Mouse (Mus musculus): ENCODE data around the gene Gm5767. TPM values are rescaled to one million over a fixed set of nuclear protein-coding genes. Genes with fewer than 3 reads are reported as not detected.

Gm5767 gene
- polyA plus RNA-seq, 1 experiment = not detected

Other genes starting within 250 kb of the Gm5767 start
- gene Mettl22, start 210.0 kb upstream of the Gm5767 start, polyA plus RNA-seq (2012; rRNA removed) = 73.8 and 76.6 TPM in 2 replicates
- gene Abat, start 167.3 kb upstream of the Gm5767 start, polyA plus RNA-seq (2012; rRNA removed) = 248 and 252 TPM in 2 replicates
- 39.2 and 39.6 TPM in 2 replicates for gene Pmm2, start 43.1 kb upstream of the Gm5767 start, polyA plus RNA-seq (2012; rRNA removed)
- gene Tmem186, start 43.1 kb upstream of the Gm5767 start, polyA plus RNA-seq (2012; rRNA removed) = 19.0 and 19.4 TPM in 2 replicates
- gene Carhsp1, start 8.6 kb upstream of the Gm5767 start, polyA plus RNA-seq (2012; rRNA removed) = 42.6 and 50.0 TPM in 2 replicates
- 116 and 119 TPM in 2 replicates for gene Usp7, start 111.5 kb downstream of the Gm5767 start, polyA plus RNA-seq (2012; rRNA removed)
- gene 1810013L24Rik, start 149.3 kb downstream of the Gm5767 start, polyA plus RNA-seq (2012; rRNA removed) = 51.2 and 52.6 TPM in 2 replicates

Measured in cerebellum, adult 2 months (tissue).